Mouse (Mus musculus) embryonic stem cell, embryonic (primary cell): ENCODE measurements around the gene Prkn.

Experiments used
- CTCF ChIA-PET, 4 experiments: fragments of 300-600 bp in 2 of 4; fragments of 350-600 bp in 2 of 4; sonication (Branson Sonifier 250); formaldehyde crosslinking; loops; one replicate each; lab custom pipeline; 2022; ENCODE audit warnings: inconsistent platforms in 2 of 4; lab: Charles Lee
- POLR2A ChIA-PET, 4 experiments: fragments of 300-600 bp in 2 of 4; fragments of 350-600 bp in 2 of 4; sonication (Branson Sonifier 250); formaldehyde crosslinking; loops; one replicate each; lab custom pipeline; 2022; ENCODE audit warnings: antibody characterized with exemption in 4 of 4, inconsistent platforms in 1 of 4; lab: Charles Lee

Prkn gene

DNA sequence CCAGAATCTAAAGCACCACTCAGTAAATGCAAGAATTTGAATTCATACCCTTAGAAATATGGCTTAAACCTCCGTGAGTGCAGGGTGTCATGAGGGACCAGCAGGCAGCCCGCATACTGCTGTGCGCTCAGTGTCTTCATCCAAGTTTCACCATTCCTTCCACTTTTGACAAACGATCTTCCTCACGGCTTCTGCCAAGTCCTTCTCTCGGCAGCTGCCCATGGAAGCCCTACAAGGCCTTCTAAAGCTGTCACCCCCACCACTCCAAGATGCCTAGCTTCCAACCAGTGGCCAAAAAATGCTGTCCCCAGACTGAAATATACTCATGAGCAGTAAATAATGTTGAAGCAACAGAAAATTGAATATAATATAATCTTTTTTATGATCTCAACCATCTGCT is 580.7 kb downstream of the Prkn start:
- POLR2A ChIA-PET: interaction anchor here in 1 of 4 experiments (1.4 kb wide), 1 partner anchor 11 kb away, joined by 4 read pairs; no protein-coding TSS in a partner anchor

DNA sequence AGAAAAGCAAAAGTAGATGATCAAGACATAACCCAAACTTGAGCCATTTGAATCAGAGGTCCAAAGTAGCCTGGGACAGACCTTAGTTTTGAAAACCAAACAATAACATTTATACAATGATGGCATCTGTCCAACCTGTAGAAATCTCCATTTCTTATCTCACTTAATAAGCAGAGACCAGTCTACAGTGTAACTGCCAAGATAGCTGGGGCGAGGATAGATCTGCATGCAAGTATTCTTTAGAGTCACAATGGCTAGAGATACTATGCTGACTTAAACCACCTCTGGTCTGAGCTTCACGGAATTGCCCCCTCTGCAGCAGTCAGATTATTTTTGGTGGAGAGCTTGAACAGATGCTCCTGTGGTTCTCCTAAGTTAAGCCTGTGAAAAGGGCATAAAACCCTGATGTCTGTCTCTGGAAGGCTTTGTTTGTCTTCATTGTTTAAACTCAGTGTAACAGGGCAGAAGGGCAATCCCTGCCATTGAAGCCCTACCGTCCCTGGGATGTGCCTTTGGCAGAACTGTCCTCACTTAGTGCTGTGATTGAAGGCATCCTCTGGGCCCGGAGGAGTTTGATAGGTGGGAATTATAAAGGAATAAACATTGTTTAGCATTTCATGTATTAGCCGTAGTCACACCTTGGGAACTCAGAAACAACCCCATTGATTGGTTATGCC is 581.2 kb downstream of the Prkn start:
- ChIA-PET POLR2A (interaction anchor here in 1 of 4 experiments (1.4 kb wide), 1 partner anchor 11 kb away, joined by 4 read pairs; no protein-coding TSS in a partner anchor), CTCF (no interaction called here)

More for the DNA sequence above, 580.7 kb downstream of the Prkn start:
- CTCF ChIA-PET: no interaction called here

DNA sequence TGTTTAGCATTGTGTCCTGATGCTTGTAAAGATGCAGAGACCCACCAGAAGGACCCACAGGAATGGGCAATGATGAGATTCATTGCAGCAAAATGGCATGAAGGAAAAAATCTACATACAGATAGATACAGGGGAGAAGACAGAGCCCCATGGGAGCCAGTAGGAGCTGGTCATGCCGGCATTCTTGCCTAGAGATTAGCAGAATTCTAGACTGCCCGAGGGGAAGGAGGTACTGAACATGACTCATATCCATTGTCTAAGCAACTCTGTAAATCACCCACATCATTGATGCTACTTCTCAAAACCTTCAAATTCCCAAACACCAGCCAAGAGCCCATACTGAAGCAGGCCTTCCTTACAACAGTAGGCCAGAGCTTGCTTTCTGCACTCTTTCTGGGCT is 591.1 kb downstream of the Prkn start:
- CTCF ChIA-PET: no interaction called here
- POLR2A ChIA-PET: interaction anchor here in 2 of 4 experiments (0.7 to 1.6 kb wide), 2 partner anchors 10 to 102 kb away, joined by 3 to 4 read pairs; no protein-coding TSS in a partner anchor

- ChIA-PET CTCF (no interaction called here), POLR2A (interaction anchor here in 1 of 4 experiments (1.6 kb wide), 1 partner anchor 12 kb away, joined by 4 read pairs; no protein-coding TSS in a partner anchor)
Measured at GRCm38 (mm10) chr17:11432593-11432992, 592.4 kb downstream of the Prkn start.

GRCm38 (mm10) chr17:11462721-11463120 is 622.5 kb downstream of the Prkn start:
- ChIA-PET CTCF (no interaction called here), POLR2A (interaction anchor here in 1 of 4 experiments (0.6 kb wide), 1 partner anchor 21 kb away, joined by 3 read pairs; no protein-coding TSS in a partner anchor)

DNA sequence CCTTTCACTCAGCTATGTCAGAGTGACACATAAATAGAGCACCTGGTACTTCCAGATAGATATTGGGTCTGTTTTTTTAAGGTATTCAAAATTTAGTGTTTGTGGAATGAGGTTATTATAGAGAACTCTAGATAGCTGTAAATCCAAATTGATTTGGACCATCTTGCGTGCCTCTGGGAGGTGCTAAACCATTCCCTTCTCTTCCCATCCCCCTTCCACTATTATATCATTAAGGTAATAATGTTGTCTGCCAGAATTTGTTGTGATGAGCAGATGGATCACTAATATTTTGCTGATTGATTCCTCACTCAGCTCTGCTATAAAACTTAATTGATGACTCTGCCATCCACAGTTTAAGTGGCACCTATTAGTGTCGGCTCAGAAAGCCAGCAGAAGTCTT is 625.9 kb downstream of the Prkn start:
- POLR2A ChIA-PET: no interaction called here
- CTCF ChIA-PET: no interaction called here

DNA sequence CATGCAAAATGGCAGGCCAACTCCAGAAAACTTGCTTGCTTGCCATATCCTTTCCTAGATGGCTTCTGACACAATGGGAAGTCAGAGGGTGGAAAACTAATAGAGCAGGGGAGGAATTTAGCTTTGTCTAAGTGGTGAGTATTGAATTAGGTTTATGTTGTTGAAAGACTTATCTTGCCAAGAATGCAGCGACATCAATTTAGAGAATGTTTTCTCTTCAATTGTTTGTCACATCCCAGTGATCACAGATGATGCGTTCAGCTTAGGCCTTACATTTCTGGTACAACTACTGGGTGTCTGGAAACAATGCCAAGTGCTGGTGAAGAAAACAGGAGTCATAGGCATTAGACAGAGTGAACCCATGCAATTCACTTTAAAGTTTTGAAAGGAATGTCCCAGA is 628.4 kb downstream of the Prkn start:
- CTCF ChIA-PET: no interaction called here
- POLR2A ChIA-PET: interaction anchor here in 1 of 4 experiments (0.6 kb wide), 1 partner anchor 11 kb away, joined by 3 read pairs; no protein-coding TSS in a partner anchor

DNA sequence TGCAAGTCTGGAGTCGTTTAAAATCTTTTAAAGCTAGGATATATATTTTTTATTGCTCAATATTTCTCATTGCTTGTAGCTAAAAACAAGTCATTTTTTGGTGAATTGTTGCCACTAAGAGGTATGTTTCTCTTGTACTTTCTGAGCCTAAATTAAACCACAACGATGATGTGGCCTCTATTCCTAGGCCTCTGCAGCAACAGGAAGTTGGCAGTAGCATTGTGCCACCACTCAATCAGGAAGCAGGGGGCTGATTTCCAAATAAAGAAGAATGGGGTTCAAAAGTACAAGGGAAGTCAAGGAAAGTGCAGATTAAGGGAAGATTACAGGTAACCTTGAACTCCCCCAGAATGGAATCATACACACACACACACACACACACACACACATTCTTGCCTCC is 642.8 kb downstream of the Prkn start:
- POLR2A ChIA-PET: interaction anchor here in 1 of 4 experiments (0.6 to 0.7 kb wide), 2 partner anchors 221 to 1197 kb away, joined by 3 read pairs; no protein-coding TSS in a partner anchor
- CTCF ChIA-PET: no interaction called here

- POLR2A ChIA-PET: no interaction called here
Measured at GRCm38 (mm10) chr17:11490051-11490450, 649.9 kb downstream of the Prkn start.

DNA sequence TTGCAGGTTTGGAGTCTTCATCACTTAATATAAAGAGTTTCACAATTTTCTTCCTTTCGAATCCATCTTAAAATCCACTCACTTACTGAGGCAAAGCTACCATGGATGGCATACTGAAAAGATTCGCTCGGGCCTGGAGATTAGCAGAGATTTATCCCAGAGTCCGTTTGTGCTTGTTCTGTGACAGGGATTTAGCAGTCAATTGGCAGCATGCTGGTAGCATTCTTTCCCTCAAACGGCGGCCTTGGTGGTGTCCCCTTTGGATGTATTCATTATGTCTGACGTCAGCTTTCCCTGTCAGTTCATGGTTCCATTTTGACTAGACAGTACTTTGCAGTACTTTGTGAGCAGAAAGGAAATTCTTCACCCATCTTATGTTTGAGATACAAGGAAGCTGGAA is 662.4 kb downstream of the Prkn start:
- CTCF ChIA-PET: no interaction called here
- POLR2A ChIA-PET: no interaction called here

More at GRCm38 (mm10) chr17:11490051-11490450, 649.9 kb downstream of the Prkn start:
- CTCF ChIA-PET: no interaction called here

GRCm38 (mm10) chr17:11504496-11504895 is 664.3 kb downstream of the Prkn start:
- POLR2A ChIA-PET: no interaction called here
- CTCF ChIA-PET: no interaction called here

- ChIA-PET CTCF (no interaction called here), POLR2A (no interaction called here)
Measured at GRCm38 (mm10) chr17:11507082-11507481, 666.9 kb downstream of the Prkn start.

GRCm38 (mm10) chr17:11510081-11510480 is 669.9 kb downstream of the Prkn start:
- ChIA-PET POLR2A (no interaction called here), CTCF (no interaction called here)

DNA sequence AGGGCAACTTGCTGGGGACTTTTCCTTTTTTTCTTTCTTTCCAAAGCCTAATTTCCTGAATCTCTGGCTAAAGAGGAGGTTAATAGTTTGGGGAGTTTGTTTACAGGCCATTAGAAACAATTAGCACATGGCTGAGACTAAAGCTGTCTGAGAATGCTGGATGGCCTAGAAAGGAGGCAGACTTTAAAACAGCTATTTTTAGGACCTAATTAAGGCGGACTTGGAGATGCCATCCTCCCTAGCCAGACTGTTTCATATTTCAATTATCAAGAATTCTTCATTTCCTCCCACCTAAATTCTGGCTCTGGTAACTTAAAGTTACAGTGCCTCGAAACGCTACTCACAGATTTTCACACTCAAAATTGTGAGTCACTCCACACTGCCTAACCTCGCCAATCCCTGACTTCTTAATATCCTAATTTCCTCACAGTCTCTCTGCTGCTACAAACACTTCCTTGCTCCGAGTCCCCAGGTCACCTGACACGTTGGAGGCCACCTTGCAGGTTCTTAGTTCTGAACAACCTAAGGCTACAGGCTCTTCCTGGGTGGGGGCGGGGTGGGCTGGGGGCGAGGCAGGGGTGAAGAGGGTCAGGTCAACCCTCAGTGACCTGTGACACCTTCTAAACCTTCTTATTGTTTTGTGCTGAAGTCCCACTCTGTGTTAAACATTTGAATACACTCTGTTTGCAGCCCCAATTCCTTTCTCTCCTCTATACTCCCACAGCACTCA is 674.0 kb downstream of the Prkn start:
- POLR2A ChIA-PET: interaction anchor here in 2 of 4 experiments (0.6 to 1.3 kb wide), 2 partner anchors 20 to 447 kb away, joined by 3 read pairs; no protein-coding TSS in a partner anchor
- CTCF ChIA-PET: no interaction called here

DNA sequence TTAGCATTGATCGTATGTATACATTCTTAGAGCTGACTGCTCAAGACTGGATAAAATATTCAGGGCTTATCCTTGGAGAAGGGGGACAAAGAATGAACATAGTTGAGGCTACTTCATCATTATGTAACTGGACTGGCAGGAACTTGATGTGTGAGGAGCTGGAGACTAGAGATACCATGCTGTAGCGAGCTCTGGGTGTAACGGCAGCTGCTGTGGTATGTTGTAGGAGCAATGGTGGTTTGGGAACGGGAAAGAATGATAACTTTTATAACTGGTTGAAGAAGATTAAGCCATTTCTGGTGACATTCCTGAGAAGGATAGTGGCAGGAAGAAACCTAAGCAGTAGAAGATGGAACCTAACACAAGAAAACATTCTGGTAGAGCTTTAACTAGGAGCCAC is 675.4 kb downstream of the Prkn start:
- ChIA-PET POLR2A (interaction anchor here in 1 of 4 experiments (0.6 to 1.3 kb wide), 2 partner anchors 10 to 19 kb away, joined by 3 to 5 read pairs; no protein-coding TSS in a partner anchor), CTCF (no interaction called here)

DNA sequence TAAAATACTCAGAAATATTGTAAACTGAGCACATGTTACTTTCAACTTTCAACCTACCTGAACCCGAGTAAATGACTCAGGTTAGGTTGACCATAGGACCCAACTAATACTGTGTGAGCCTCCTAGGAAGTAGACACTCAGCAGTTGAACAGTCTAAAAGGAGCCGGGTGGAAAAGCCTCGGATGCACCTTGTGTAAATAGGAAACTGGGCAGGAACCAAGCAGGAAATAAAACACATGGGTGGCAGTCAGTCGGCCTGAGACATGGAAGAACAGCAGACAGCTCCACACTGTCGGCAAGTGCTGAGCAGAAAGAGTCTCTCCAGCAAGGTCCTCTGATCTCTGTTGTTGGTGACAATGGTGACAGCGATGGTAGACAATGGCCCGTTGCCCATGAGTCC is 676.0 kb downstream of the Prkn start:
- CTCF ChIA-PET: no interaction called here
- POLR2A ChIA-PET: no interaction called here

DNA sequence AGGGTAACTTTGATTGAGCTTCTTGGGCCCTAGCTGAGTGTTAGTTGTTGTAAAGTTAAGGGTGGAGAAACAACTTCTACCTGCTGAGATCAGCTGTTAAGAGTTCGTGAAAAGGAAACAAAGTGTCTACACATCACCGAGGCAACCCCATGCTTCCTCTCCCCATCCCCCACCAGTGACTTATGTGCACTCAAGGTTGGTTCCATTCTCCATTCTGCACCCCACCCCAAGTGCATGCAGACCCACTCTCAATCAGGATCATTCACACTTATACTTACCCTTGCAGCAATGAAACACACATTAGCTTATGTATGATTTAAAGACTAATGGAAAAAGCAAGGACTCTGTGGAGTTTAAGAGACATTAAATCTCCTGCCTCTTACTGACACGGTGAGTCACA is 691.9 kb downstream of the Prkn start:
- POLR2A ChIA-PET: interaction anchor here in 3 of 4 experiments (0.5 to 1.3 kb wide), 3 partner anchors 10 to 620 kb away, joined by 3 to 5 read pairs (median 3); no protein-coding TSS in a partner anchor
- CTCF ChIA-PET: no interaction called here

DNA sequence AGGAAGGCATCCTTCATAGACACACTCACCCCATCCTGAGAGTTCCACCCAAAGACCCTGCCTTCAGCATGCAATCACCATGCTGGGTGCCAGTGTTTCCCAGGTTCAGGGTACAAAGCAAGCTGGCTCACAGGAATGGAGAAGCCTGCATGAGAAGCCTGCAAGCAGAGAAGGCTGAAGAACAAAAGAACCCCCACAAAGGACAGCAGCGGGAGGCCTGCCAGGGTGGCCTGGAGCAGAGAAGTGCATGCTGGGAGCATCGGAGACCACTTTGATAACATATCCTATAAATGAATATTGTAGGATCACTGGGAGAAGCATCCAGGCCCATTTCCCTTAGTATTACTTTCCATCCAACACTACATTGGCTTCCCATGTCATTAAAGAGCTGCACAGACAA is 692.6 kb downstream of the Prkn start:
- CTCF ChIA-PET: no interaction called here
- POLR2A ChIA-PET: interaction anchor here in 2 of 4 experiments (0.6 to 1.3 kb wide), 4 partner anchors 10 to 619 kb away, joined by 3 read pairs; no protein-coding TSS in a partner anchor

DNA sequence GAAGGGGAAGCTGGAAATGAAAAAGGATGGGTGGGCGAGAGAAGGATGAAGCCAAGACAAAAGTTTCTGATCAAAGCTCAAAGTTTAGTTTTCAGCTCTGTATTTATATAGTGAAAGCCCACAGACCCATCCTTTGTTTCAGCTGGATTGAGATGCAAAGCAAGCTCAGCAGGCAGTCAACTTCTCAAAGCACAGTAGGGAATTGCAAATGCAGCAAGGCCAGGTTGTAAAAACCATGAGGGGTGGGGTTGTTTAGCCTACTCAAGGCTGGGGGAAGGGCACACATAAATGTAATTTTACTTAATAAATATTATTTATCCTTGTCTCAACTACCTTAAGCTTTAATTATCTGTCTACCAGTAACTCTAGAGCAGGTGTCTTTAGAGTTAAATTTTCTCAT is 693.7 kb downstream of the Prkn start:
- POLR2A ChIA-PET: interaction anchor here in 3 of 4 experiments (0.6 to 1.3 kb wide), 7 partner anchors 11 to 181 kb away, joined by 3 to 6 read pairs (median 3); no protein-coding TSS in a partner anchor
- CTCF ChIA-PET: interaction anchor here in 1 of 4 experiments (0.6 kb wide), 1 partner anchor 1769 kb away, joined by 3 read pairs; no protein-coding TSS in a partner anchor

- ChIA-PET CTCF (no interaction called here), POLR2A (no interaction called here)
Measured at GRCm38 (mm10) chr17:11538826-11539225, 698.6 kb downstream of the Prkn start.
